Mouse (Mus musculus): ENCODE results near the gene Spink4. TPM values are rescaled to one million over a fixed set of nuclear protein-coding genes. Genes with fewer than 3 reads are reported as not detected.

Gene Spink4
- polyA plus RNA-seq, 1 experiment from 2014 or later = not detected

DNA sequence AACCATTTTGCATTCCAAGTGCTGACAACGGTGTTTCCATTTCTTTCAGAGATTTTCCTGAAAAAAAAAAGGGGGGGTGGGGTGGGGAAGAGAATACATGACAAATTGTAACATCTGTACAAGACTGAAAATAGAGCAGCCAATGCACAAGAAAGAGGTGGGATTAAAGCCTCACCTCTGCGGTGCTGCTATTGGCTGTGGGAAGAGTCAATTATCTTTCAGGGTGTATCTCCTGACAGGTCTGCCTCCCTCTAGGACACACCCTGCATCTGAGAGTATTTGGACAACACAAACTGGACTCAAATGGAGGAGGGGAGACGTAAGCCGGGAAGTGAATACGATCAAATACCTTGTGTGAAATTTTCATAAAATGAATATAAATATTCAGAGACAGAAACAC is 23.8 kb downstream of the Spink4 start:
- H3K4me2 ChIP-seq (replicated peaks) = no peak overlapping the region
- H3K9me3 ChIP-seq (ENCODE audit: control insufficient read depth, low read length) = no peaks in the 10 kb centered on the region
- peaks cover 16% of the 10 kb centered on the region for H3K4me1 ChIP-seq (replicated peaks; ENCODE audit: control insufficient read depth, insufficient read depth, low read length)
- no peak overlapping the region for H3K27ac ChIP-seq
- H3K27me3 ChIP-seq (ENCODE audit: control insufficient read depth, insufficient read depth, low read length) = no peaks in the 10 kb centered on the region
- no peak for DNase-seq (ENCODE audit: low spot score)
- peaks cover 75% of the 10 kb centered on the region for H3K36me3 ChIP-seq (replicated peaks; ENCODE audit: control insufficient read depth, insufficient read depth)
- no peak overlapping the region for H3K4me3 ChIP-seq (replicated peaks; ENCODE audit: low read length)
- H3K9ac ChIP-seq = no peak overlapping the region
- no peak for ATAC-seq (ENCODE audit: low FRiP score)
- WGBS = 97% methylated on average over 5 of the region's 5 CpGs

- peaks cover 63% of the 10 kb centered on the region for H3K36me3 ChIP-seq (replicated peaks; ENCODE audit: control insufficient read depth, insufficient read depth)
- no peak for ATAC-seq (ENCODE audit: low FRiP score)
These were observed 26.8 kb downstream of the Spink4 start for GRCm38 (mm10) chr4:40946516-40947121.

GRCm38 (mm10) chr4:40947565-40948159 is 27.8 kb downstream of the Spink4 start:
- DNase-seq (ENCODE audit: low spot score) = no peak
- Histone ChIP-seq H3K9me3 (ENCODE audit: control insufficient read depth, low read length) (no peaks in the 10 kb centered on the region), H3K9ac (peak overlapping the region; percentile 88), H3K27ac (peak overlapping the region; percentile 88), H3K36me3 (replicated peaks; ENCODE audit: control insufficient read depth, insufficient read depth) (peaks cover 61% of the 10 kb centered on the region), H3K4me2 (replicated peaks) (peak overlapping the region; percentile 65), H3K27me3 (ENCODE audit: control insufficient read depth, insufficient read depth, low read length) (no peaks in the 10 kb centered on the region), H3K4me1 (replicated peaks; ENCODE audit: control insufficient read depth, insufficient read depth, low read length) (peaks cover 26% of the 10 kb centered on the region), H3K4me3 (replicated peaks; ENCODE audit: low read length) (peak overlapping the region; percentile 96)
- no peak; the same call in 1 of the 2 replicates for ATAC-seq (ENCODE audit: low FRiP score)
- WGBS = under 1% methylated on average over 40 of the region's 40 CpGs

More at GRCm38 (mm10) chr4:40946516-40947121, 26.8 kb downstream of the Spink4 start:
- no peaks in the 10 kb centered on the region for H3K27me3 ChIP-seq (ENCODE audit: control insufficient read depth, insufficient read depth, low read length)
- H3K4me2 ChIP-seq (replicated peaks) = peak overlapping the region; percentile 65
- peaks cover 26% of the 10 kb centered on the region for H3K4me1 ChIP-seq (replicated peaks; ENCODE audit: control insufficient read depth, insufficient read depth, low read length)
- H3K9ac ChIP-seq = peak overlapping the region; percentile 88; the same call in 1 of the 2 replicates
- no peak for DNase-seq (ENCODE audit: low spot score)
- WGBS = 91% methylated on average over 7 of the region's 7 CpGs
- H3K27ac ChIP-seq = no peak overlapping the region
- no peaks in the 10 kb centered on the region for H3K9me3 ChIP-seq (ENCODE audit: control insufficient read depth, low read length)
- H3K4me3 ChIP-seq (replicated peaks; ENCODE audit: low read length) = peak overlapping the region; percentile 96; the same call in 1 of the 2 replicates

- H3K36me3 ChIP-seq (replicated peaks; ENCODE audit: control insufficient read depth, insufficient read depth) = peaks cover 61% of the 10 kb centered on the region
- H3K4me3 ChIP-seq (replicated peaks; ENCODE audit: low read length) = peak within 1 kb of the TSS; percentile 96
- peak within 1 kb of the TSS; percentile 88 for H3K27ac ChIP-seq
- WGBS = under 1% methylated on average over 50 of the region's 50 CpGs
- H3K4me1 ChIP-seq (replicated peaks; ENCODE audit: control insufficient read depth, insufficient read depth, low read length) = peaks cover 26% of the 10 kb centered on the region
- peak; percentile 98 for ATAC-seq (ENCODE audit: low FRiP score)
- peak within 1 kb of the TSS; percentile 84 for H3K4me2 ChIP-seq (replicated peaks)
- H3K27me3 ChIP-seq (ENCODE audit: control insufficient read depth, insufficient read depth, low read length) = no peaks in the 10 kb centered on the region
- peak within 1 kb of the TSS; percentile 92 for H3K9ac ChIP-seq
- peak; percentile 97 for DNase-seq (ENCODE audit: low spot score)
- no peaks in the 10 kb centered on the region for H3K9me3 ChIP-seq (ENCODE audit: control insufficient read depth, low read length)
These were observed 28.4 kb downstream of the Spink4 start, which contains the start of the genes Bag1 and Chmp5 for GRCm38 (mm10) chr4:40948160-40948708. Gene Bag1, minus strand, starts transcription at chr4:40948294. Gene Chmp5, plus strand, starts transcription at chr4:40948407.

DNA sequence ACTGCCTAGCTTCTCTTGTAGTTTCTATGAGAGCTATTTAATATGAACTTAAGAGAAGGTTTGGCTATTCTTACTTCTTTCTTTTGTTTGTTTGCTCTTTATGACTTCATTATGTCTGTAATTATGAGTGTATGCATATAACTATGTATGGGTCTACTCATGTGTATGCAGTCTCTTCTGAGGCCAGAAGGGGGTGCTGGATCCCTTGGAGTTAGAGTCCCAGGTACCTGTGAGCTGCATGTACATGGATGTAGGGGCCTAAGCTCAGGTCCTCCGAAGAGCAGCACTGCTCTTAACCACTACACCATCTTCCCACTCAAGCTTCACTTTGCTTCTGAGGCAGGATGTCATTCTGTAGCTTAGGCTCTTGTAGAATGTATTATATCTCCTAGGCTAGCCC is 33.7 kb downstream of the Spink4 start:
- H3K4me3 ChIP-seq (replicated peaks; ENCODE audit: low read length) = no peak overlapping the region
- peaks cover 85% of the 10 kb centered on the region for H3K36me3 ChIP-seq (replicated peaks; ENCODE audit: control insufficient read depth, insufficient read depth)
- H3K27me3 ChIP-seq (ENCODE audit: control insufficient read depth, insufficient read depth, low read length) = no peaks in the 10 kb centered on the region
- peaks cover 10% of the 10 kb centered on the region for H3K4me1 ChIP-seq (replicated peaks; ENCODE audit: control insufficient read depth, insufficient read depth, low read length)
- no peak overlapping the region for H3K27ac ChIP-seq
- ATAC-seq (ENCODE audit: low FRiP score) (no peak), DNase-seq (ENCODE audit: low spot score) (no peak)
- no peaks in the 10 kb centered on the region for H3K9me3 ChIP-seq (ENCODE audit: control insufficient read depth, low read length)
- no peak overlapping the region for H3K4me2 ChIP-seq (replicated peaks)
- 94% methylated on average over 1 of the region's 1 CpGs for WGBS
- no peak overlapping the region for H3K9ac ChIP-seq

- no peaks in the 10 kb centered on the region for H3K9me3 ChIP-seq (ENCODE audit: control insufficient read depth, low read length)
- WGBS = 97% methylated on average over 6 of the region's 6 CpGs
- no peaks in the 10 kb centered on the region for H3K27me3 ChIP-seq (ENCODE audit: control insufficient read depth, insufficient read depth, low read length)
- H3K27ac ChIP-seq = no peak overlapping the region
- H3K4me1 ChIP-seq (replicated peaks; ENCODE audit: control insufficient read depth, insufficient read depth, low read length) = no peaks in the 10 kb centered on the region
- DNase-seq (ENCODE audit: low spot score) = no peak
- H3K4me2 ChIP-seq (replicated peaks) = no peak overlapping the region
- H3K4me3 ChIP-seq (replicated peaks; ENCODE audit: low read length) = no peak overlapping the region
- H3K9ac ChIP-seq = no peak overlapping the region
- peaks cover 98% of the 10 kb centered on the region for H3K36me3 ChIP-seq (replicated peaks; ENCODE audit: control insufficient read depth, insufficient read depth)
- ATAC-seq (ENCODE audit: low FRiP score) = no peak
These were observed 36.1 kb downstream of the Spink4 start for GRCm38 (mm10) chr4:40955942-40956341.

- no peak overlapping the region for H3K4me2 ChIP-seq (replicated peaks)
- no peak for DNase-seq (ENCODE audit: low spot score)
- WGBS = 95% methylated on average over 3 of the region's 3 CpGs
- no peak overlapping the region for H3K4me3 ChIP-seq (replicated peaks; ENCODE audit: low read length)
- H3K9me3 ChIP-seq (ENCODE audit: control insufficient read depth, low read length) = no peaks in the 10 kb centered on the region
- no peak for ATAC-seq (ENCODE audit: low FRiP score)
- no peak overlapping the region for H3K9ac ChIP-seq
- peaks cover 90% of the 10 kb centered on the region for H3K36me3 ChIP-seq (replicated peaks; ENCODE audit: control insufficient read depth, insufficient read depth)
- H3K4me1 ChIP-seq (replicated peaks; ENCODE audit: control insufficient read depth, insufficient read depth, low read length) = no peaks in the 10 kb centered on the region
- no peak overlapping the region for H3K27ac ChIP-seq
- H3K27me3 ChIP-seq (ENCODE audit: control insufficient read depth, insufficient read depth, low read length) = no peaks in the 10 kb centered on the region
These were observed 43.7 kb downstream of the Spink4 start for GRCm38 (mm10) chr4:40963536-40963935.

GRCm38 (mm10) chr4:40969161-40969560 is 49.3 kb downstream of the Spink4 start:
- Histone ChIP-seq H3K27me3 (ENCODE audit: control insufficient read depth, insufficient read depth, low read length) (no peaks in the 10 kb centered on the region), H3K9ac (no peak overlapping the region), H3K4me3 (replicated peaks; ENCODE audit: low read length) (no peak overlapping the region), H3K4me2 (replicated peaks) (no peak overlapping the region), H3K27ac (no peak overlapping the region), H3K36me3 (replicated peaks; ENCODE audit: control insufficient read depth, insufficient read depth) (peaks cover 37% of the 10 kb centered on the region), H3K4me1 (replicated peaks; ENCODE audit: control insufficient read depth, insufficient read depth, low read length) (peaks cover 16% of the 10 kb centered on the region), H3K9me3 (ENCODE audit: control insufficient read depth, low read length) (no peaks in the 10 kb centered on the region)
- 84% methylated on average over 4 of the region's 4 CpGs for WGBS
- ATAC-seq (ENCODE audit: low FRiP score) = no peak
- no peak for DNase-seq (ENCODE audit: low spot score)

- Histone ChIP-seq H3K4me1 (replicated peaks; ENCODE audit: control insufficient read depth, insufficient read depth, low read length) (peaks cover 16% of the 10 kb centered on the region), H3K9me3 (ENCODE audit: control insufficient read depth, low read length) (no peaks in the 10 kb centered on the region), H3K4me3 (replicated peaks; ENCODE audit: low read length) (peak overlapping the region; percentile 99), H3K4me2 (replicated peaks) (peak overlapping the region; percentile 81), H3K27ac (peak overlapping the region; percentile 93), H3K9ac (peak overlapping the region; percentile 93), H3K36me3 (replicated peaks; ENCODE audit: control insufficient read depth, insufficient read depth) (peaks cover 30% of the 10 kb centered on the region), H3K27me3 (ENCODE audit: control insufficient read depth, insufficient read depth, low read length) (no peaks in the 10 kb centered on the region)
- no peak for DNase-seq (ENCODE audit: low spot score)
- ATAC-seq (ENCODE audit: low FRiP score) = peak; percentile 41
- 12% methylated on average over 11 of the region's 13 CpGs for WGBS
These were observed 50.1 kb downstream of the Spink4 start for GRCm38 (mm10) chr4:40969781-40970591.
